Mouse (Mus musculus) brown adipose tissue, adult 24 weeks (tissue): ENCODE data around the gene Ppfibp2. TPM values are rescaled to one million over a fixed set of nuclear protein-coding genes. Genes with fewer than 3 reads are reported as not detected.

Experiments used
- H3K27ac ChIP-seq: fragments of 200-500 bp; replicated peaks from 2 replicates; pipeline ENCODE4 v1.5.1; 2012; ENCODE audit warnings: low read depth, mild to moderate bottlenecking, low read length
- H3K4me1 ChIP-seq: fragments of 200-500 bp; 2 replicates; pipeline ENCODE4 v1.6.1; 2012; ENCODE audit warnings: low read length, mixed read lengths; ENCODE audit not compliant: control insufficient read depth, insufficient read depth, insufficient read length
- H3K4me3 ChIP-seq: fragments of 200-500 bp; 2 replicates; pipeline ENCODE4 v1.5.1; 2012; ENCODE audit warnings: low read depth, mild to moderate bottlenecking, low read length, moderate library complexity; ENCODE audit not compliant: insufficient read depth
- polyA plus RNA-seq: library from polyadenylated mRNA; stranded (reverse); fragments of >200 nt; gene quantifications from 2 replicates; pipeline ENCODE4 v1.2.4, GENCODE M21; 2012; ENCODE audit not compliant: missing spikeins, insufficient read depth, insufficient read length

The Ppfibp2 gene
- polyA plus RNA-seq, 1 experiment, result 1.7 TPM

DNA sequence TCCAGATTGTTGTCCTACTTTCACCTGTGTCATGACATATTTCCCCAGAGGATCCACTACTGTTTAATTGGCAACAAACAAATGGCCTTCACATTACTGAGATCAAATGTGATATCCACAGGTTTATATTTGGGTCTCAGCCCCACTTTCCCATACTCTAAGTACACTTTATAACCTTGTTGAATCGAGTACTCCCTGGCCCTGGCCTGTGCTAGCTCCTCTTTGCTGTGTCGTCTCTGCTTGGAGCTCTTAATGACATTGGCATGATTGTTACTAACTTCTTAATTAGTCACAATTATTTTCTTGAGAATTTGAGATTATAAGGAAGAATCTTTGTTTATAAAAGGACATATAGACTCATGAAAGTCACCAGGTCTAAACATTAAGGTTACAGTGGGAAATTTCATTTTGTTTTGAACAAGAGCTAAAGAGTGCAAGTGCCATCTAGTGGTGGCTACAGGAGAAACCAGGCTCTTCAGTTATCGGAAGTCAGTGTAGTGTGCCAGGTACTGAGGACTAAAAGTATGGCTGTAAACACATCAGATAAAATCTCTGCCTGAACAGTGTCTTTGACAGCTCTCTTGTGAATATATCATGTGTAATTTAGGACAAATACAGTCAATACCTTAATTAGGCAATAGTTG is 193.1 kb downstream of the Ppfibp2 start:
- no peak overlapping the region for H3K4me3 ChIP-seq
- no peak overlapping the region for H3K27ac ChIP-seq
- no peaks in the 10 kb centered on the region for H3K4me1 ChIP-seq

DNA sequence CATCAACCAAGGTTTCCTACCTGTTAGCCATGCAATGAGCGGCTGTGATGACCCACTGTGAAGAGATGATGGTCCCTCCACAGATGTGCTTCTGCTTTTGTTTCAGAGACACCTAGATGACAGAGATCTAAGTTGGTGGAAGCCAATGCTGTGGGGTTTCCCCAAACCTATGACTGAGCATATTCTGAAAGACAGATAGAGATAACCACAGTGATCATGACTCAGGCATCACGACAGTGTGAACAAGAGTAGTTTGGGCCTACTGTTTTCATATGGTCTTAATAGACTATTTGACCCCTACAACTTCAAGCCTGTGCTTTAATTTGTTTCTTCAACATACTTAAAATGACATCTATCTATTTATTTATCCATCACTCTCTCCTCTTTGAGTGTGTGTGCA is 201.5 kb downstream of the Ppfibp2 start:
- Histone ChIP-seq H3K27ac (no peak overlapping the region), H3K4me3 (no peak overlapping the region), H3K4me1 (no peaks in the 10 kb centered on the region)

Other genes with a start within 250 kb of the Ppfibp2 start
- not detected in 2 replicates for gene Syt9, start 224.5 kb upstream of the Ppfibp2 start, polyA plus RNA-seq
- 4.7 and 7.1 TPM in 2 replicates for gene Olfml1, start 27.8 kb upstream of the Ppfibp2 start, polyA plus RNA-seq
- gene 5330417H12Rik, start 30.0 kb downstream of the Ppfibp2 start, polyA plus RNA-seq, result not detected in 2 replicates
- not detected in 2 replicates for gene Cyb5r2, start 162.8 kb downstream of the Ppfibp2 start, polyA plus RNA-seq
- gene Ovch2, start 206.0 kb downstream of the Ppfibp2 start, polyA plus RNA-seq, result not detected in 2 replicates
- not detected in 2 replicates for gene Olfr467, start 217.1 kb downstream of the Ppfibp2 start, polyA plus RNA-seq
- gene Olfr469, start 230.3 kb downstream of the Ppfibp2 start, polyA plus RNA-seq, result not detected in 2 replicates